Mouse (Mus musculus) testis, adult 10 weeks (tissue): ENCODE data around the gene Grhl3. TPM values are rescaled to one million over a fixed set of nuclear protein-coding genes. Genes with fewer than 3 reads are reported as not detected.

ENCODE experiments used
- polyA plus RNA-seq: library from polyadenylated mRNA; stranded (reverse); fragments of 350-450 nt; fragmentation: Illumina TruSeq; extraction: RNeasy Lipid Tissue Mini Kit (QIAGEN cat#74804); gene quantifications from one replicate; pipeline ENCODE4 v1.2.3, GENCODE M21; 2014; ENCODE audit warnings: low read depth, low replicate concordance

The Grhl3 gene
- polyA plus RNA-seq: 0.10 TPM

DNA sequence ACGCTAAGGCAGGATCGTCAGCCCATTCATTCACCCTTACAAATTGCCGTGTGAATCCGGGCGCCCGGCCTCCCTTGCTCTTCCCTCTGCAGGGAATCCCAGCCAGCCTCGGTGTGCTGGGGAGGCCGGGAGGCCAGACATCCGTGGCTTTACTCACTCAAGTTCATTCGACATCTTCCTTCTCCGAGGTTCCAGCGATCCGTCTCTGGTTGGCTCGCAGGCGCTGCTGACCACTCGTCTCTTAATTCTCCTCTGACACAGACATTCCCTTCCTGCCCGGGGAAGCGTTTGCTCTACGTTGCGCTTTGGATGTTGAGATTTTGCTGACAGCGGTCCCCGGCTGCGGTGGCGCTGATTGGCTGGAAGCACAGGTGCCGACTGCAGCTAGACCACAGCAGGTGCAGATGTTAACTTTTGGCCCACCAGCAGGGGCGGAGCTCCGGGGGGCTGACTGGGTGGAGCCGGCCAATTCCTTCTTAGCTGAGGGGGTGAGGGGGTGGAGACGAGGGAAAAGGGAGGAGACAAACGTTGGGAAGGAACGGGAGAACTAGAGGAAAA, at the start of gene Grhl3:
Gene Grhl3, minus strand, starts transcription at position 380 of the 558 bp plus-strand sequence.

GRCm38 (mm10) chr4:135494521-135495396, 78.7 kb downstream of the Grhl3 start, which contains the start of the genes Stpg1 and Nipal3:
Stpg1 (plus strand) TSS chr4:135494790.
Nipal3 (minus strand) TSS chr4:135495038.

Other genes starting within 250 kb of the Grhl3 start
- gene Srrm1, start 220.3 kb downstream of the Grhl3 start, polyA plus RNA-seq: 172 TPM
- 0.52 TPM for gene Ncmap, start 175.4 kb downstream of the Grhl3 start, polyA plus RNA-seq
- 1.2 TPM for gene Rcan3, start 139.8 kb downstream of the Grhl3 start, polyA plus RNA-seq
- 34.2 TPM for gene Stpg1, start 78.8 kb downstream of the Grhl3 start, polyA plus RNA-seq
- 0.60 TPM for gene Nipal3, start 78.6 kb downstream of the Grhl3 start, polyA plus RNA-seq
- 0.21 TPM for gene Ifnlr1, start 112.7 kb upstream of the Grhl3 start, polyA plus RNA-seq
- not detected for gene Il22ra1, start 154.5 kb upstream of the Grhl3 start, polyA plus RNA-seq
- 0.45 TPM for gene Myom3, start 186.1 kb upstream of the Grhl3 start, polyA plus RNA-seq